23 mouse cellular contexts compared by ENCODE assay signal in the genomic region with DNA sequence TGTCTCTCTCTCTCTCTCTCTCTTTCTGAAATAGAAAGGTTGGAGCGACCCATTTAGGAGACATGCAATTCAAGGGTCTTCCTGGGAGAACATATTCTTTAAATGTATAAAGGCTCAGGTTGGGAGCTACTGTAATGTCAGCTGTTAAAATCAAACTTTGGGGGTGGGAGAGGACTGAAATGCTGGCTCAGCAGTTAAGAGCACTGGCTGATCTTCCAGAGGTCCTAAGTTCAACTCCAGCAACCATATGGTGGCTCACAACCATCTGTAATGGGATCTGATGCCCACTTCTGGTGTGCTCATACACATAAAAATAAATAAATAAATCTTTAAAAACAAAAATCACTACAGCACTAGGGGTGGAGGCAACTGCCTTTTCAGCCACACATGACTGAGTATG. TPM values are rescaled to one million over a fixed set of nuclear protein-coding genes. Genes with fewer than 3 reads are reported as not detected.
A peak's percentile ranks its signal among the peaks of the same experiment; 100 is the strongest.
DNase-seq lines count a peak whose midpoint lies in the region; ATAC-seq and TF ChIP-seq lines count a peak whose summit lies in the region.
"Had no signal": no experiment of that assay in that cellular context is flagged by ENCODE, and none has a peak within 500 bp of the region (broad histone marks: within the 10 kb centered on the region; RNA-seq: fewer than 3 reads in every experiment).

No protein-coding gene starts in this region.

- no peaks in the 10 kb centered on the region for H3K9me3 ChIP-seq in kidney, embryonic 16.5 days (ENCODE audit: low read length)
- no peaks in the 10 kb centered on the region for H3K9me3 ChIP-seq in kidney, embryonic 14.5 days (ENCODE audit: control insufficient read depth, low read length)
- no peaks in the 10 kb centered on the region for H3K9me3 ChIP-seq in intestine, embryonic 15.5 days
- H3K9me3 ChIP-seq in heart, embryonic 11.5 days (replicated peaks; ENCODE audit: control insufficient read depth, low read length) = no peaks in the 10 kb centered on the region
- H3K9me3 ChIP-seq: forebrain, embryonic 10.5 days; forebrain, embryonic 13.5 days; heart, embryonic 10.5 days; heart, embryonic 15.5 days; hindbrain, embryonic 10.5 days; hindbrain, embryonic 13.5 days had no signal

- 82% methylated on average over 1 of the region's 1 CpGs for WGBS in kidney, embryonic 16.5 days
- 86% methylated on average over 1 of the region's 1 CpGs for WGBS in kidney, embryonic 14.5 days
- 89% methylated on average over 1 of the region's 1 CpGs for WGBS in intestine, embryonic 15.5 days
- WGBS in small intestine, adult 2 months = 85% methylated on average over 1 of the region's 1 CpGs
- 62% methylated on average over 1 of the region's 1 CpGs for WGBS in heart, embryonic 11.5 days (ENCODE audit: insufficient replicate concordance)

- H3K4me2 ChIP-seq in kidney, embryonic 16.5 days (replicated peaks; ENCODE audit: low read depth, low read length) = peak overlapping the region; percentile 67
- no peak overlapping the region for H3K4me2 ChIP-seq in kidney, embryonic 14.5 days (replicated peaks; ENCODE audit: low read depth, low read length)
- peak overlapping the region; percentile 78; the same call in 1 of the 2 replicates for H3K4me2 ChIP-seq in intestine, embryonic 15.5 days (replicated peaks)
- no peak overlapping the region for H3K4me2 ChIP-seq in heart, embryonic 11.5 days
- H3K4me2 ChIP-seq: forebrain, embryonic 13.5 days; heart, embryonic 15.5 days; hindbrain, embryonic 13.5 days had no signal

- DNase-seq in cerebellum, postnatal 36 days = no peak
- DNase-seq: adrenal gland, adult 8-10 months; adrenal gland, postnatal 25 days; B cell, adult 2 months; cerebellum, adult 8-10 months; gastrocnemius, postnatal 10 days; heart, adult 18-20 months; heart, postnatal 10 days; heart, postnatal 36 days had no signal

- no peaks in the 10 kb centered on the region for H3K36me3 ChIP-seq in kidney, embryonic 16.5 days (ENCODE audit: insufficient read depth, low read length)
- no peaks in the 10 kb centered on the region for H3K36me3 ChIP-seq in kidney, embryonic 14.5 days (ENCODE audit: control insufficient read depth, insufficient read depth, low read length)
- H3K36me3 ChIP-seq in intestine, embryonic 15.5 days = no peaks in the 10 kb centered on the region
- no peaks in the 10 kb centered on the region; the same call in 1 of the 2 replicates for H3K36me3 ChIP-seq in small intestine, adult 2 months (ENCODE audit: control insufficient read depth, insufficient read depth, low read length)
- H3K36me3 ChIP-seq in heart, embryonic 11.5 days (ENCODE audit: control insufficient read depth, insufficient read depth, low read length) = no peaks in the 10 kb centered on the region
- H3K36me3 ChIP-seq: forebrain, embryonic 10.5 days; heart, embryonic 10.5 days; heart, embryonic 15.5 days; hindbrain, embryonic 10.5 days; hindbrain, embryonic 13.5 days had no signal

- peaks cover 26% of the 10 kb centered on the region for H3K4me1 ChIP-seq in kidney, embryonic 16.5 days (ENCODE audit: insufficient read depth, low read length)
- H3K4me1 ChIP-seq in kidney, embryonic 14.5 days (ENCODE audit: control insufficient read depth, insufficient read depth, low read length) = peaks cover 9% of the 10 kb centered on the region; the same call in 1 of the 2 replicates
- H3K4me1 ChIP-seq in intestine, embryonic 15.5 days (replicated peaks) = peaks cover 7% of the 10 kb centered on the region
- peaks cover 4% of the 10 kb centered on the region for H3K4me1 ChIP-seq in small intestine, adult 2 months (ENCODE audit: control insufficient read depth, insufficient read depth, insufficient read length, low read length)
- H3K4me1 ChIP-seq in heart, embryonic 11.5 days (ENCODE audit: control insufficient read depth, insufficient read depth, low read length) = peaks cover 14% of the 10 kb centered on the region

- H3K27me3 ChIP-seq in kidney, embryonic 16.5 days (ENCODE audit: insufficient read depth, low read length) = peaks cover 30% of the 10 kb centered on the region
- peaks cover 10% of the 10 kb centered on the region for H3K27me3 ChIP-seq in kidney, embryonic 14.5 days (ENCODE audit: control insufficient read depth, insufficient read depth, low read length)
- H3K27me3 ChIP-seq in intestine, embryonic 15.5 days (replicated peaks) = peaks cover 12% of the 10 kb centered on the region
- no peaks in the 10 kb centered on the region for H3K27me3 ChIP-seq in small intestine, adult 2 months (ENCODE audit: control insufficient read depth, insufficient read depth, low read length)
- H3K27me3 ChIP-seq in heart, embryonic 11.5 days (ENCODE audit: control insufficient read depth, insufficient read depth, low read length) = peaks cover 37% of the 10 kb centered on the region

- no peak overlapping the region for H3K27ac ChIP-seq in kidney, embryonic 16.5 days (ENCODE audit: low read length)
- no peak overlapping the region for H3K27ac ChIP-seq in kidney, embryonic 14.5 days (ENCODE audit: low read depth, low read length)
- no peak overlapping the region for H3K27ac ChIP-seq in intestine, embryonic 15.5 days
- peak overlapping the region; percentile 97 for H3K27ac ChIP-seq in small intestine, adult 2 months (ENCODE audit: insufficient read depth, low read depth, low read length)
- no peak overlapping the region for H3K27ac ChIP-seq in heart, embryonic 11.5 days (ENCODE audit: low read depth, low read length)
- H3K27ac ChIP-seq: forebrain, embryonic 10.5 days; forebrain, embryonic 13.5 days; heart, embryonic 10.5 days; heart, embryonic 15.5 days; hindbrain, embryonic 10.5 days; hindbrain, embryonic 13.5 days had no signal

- TF ChIP-seq POLR2A in small intestine, adult 2 months (IDR thresholded peaks at IDR 0.05; ENCODE audit: low read depth, low read length) = no peak

- no peak for TF ChIP-seq CTCF in small intestine, adult 2 months (IDR thresholded peaks at IDR 0.05; ENCODE audit: extremely low read depth, insufficient read length, insufficient replicate concordance, low read depth, low read length)

- H3K9ac ChIP-seq in kidney, embryonic 16.5 days (replicated peaks; ENCODE audit: low read length) = no peak overlapping the region
- H3K9ac ChIP-seq in kidney, embryonic 14.5 days (ENCODE audit: low read depth, low read length) = no peak overlapping the region
- no peak overlapping the region for H3K9ac ChIP-seq in intestine, embryonic 15.5 days
- H3K9ac ChIP-seq in heart, embryonic 11.5 days (ENCODE audit: low read depth, low read length) = no peak overlapping the region
- H3K9ac ChIP-seq: forebrain, embryonic 13.5 days; heart, embryonic 15.5 days; hindbrain, embryonic 13.5 days had no signal

- H3K4me3 ChIP-seq in kidney, embryonic 16.5 days (ENCODE audit: low read length) = no peak overlapping the region
- H3K4me3 ChIP-seq in kidney, embryonic 14.5 days (ENCODE audit: low read length) = no peak overlapping the region
- no peak overlapping the region for H3K4me3 ChIP-seq in intestine, embryonic 15.5 days (replicated peaks)
- no peak overlapping the region for H3K4me3 ChIP-seq in small intestine, adult 2 months (ENCODE audit: low read depth, low read length)
- H3K4me3 ChIP-seq in heart, embryonic 11.5 days (ENCODE audit: low read depth, low read length) = no peak overlapping the region
- H3K4me3 ChIP-seq: forebrain, embryonic 13.5 days; heart, embryonic 10.5 days; heart, embryonic 15.5 days; hindbrain, embryonic 13.5 days had no signal

- ATAC-seq in kidney, embryonic 16.5 days (ENCODE audit: low FRiP score, low TSS enrichment) = no peak
- ATAC-seq in kidney, embryonic 14.5 days (ENCODE audit: low FRiP score, low TSS enrichment) = no peak
- no peak for ATAC-seq in intestine, embryonic 15.5 days
- ATAC-seq in heart, embryonic 11.5 days (replicated peaks; ENCODE audit: insufficient number of reproducible peaks, low FRiP score, low TSS enrichment) = no peak
- ATAC-seq: activated CD4-positive, CD25-positive, alpha-beta regulatory T cell, adult 4 months; forebrain, embryonic 13.5 days; forebrain, embryonic 16.5 days; hindbrain, embryonic 16.5 days had no signal

RNA-seq across cellular contexts. Expression of a gene that starts 1.5 kb away (rescaled TPM):
- 22.1 and 27.5 TPM in 2 replicates for polyA plus RNA-seq in kidney, embryonic 16.5 days (2015; fragmentation: Nextera tagmentation; extraction: Ambion mirVana)
- 16.4 and 28.1 TPM in 2 replicates for polyA plus RNA-seq in kidney, embryonic 14.5 days (2014; fragmentation: Nextera tagmentation; extraction: Ambion mirVana)
- polyA plus RNA-seq in intestine, embryonic 15.5 days (2015; fragmentation: Nextera tagmentation; extraction: Ambion mirVana) = 35.9 and 37.9 TPM in 2 replicates
- 23.7 and 24.8 TPM in 2 replicates for polyA plus RNA-seq in small intestine, adult 2 months (2012; rRNA removed)
- polyA plus RNA-seq in heart, embryonic 11.5 days (2014; fragmentation: Nextera tagmentation; extraction: Ambion mirVana) = 0.28 and 0.46 TPM in 2 replicates

Comparison
In these comparisons a context has a peak if more than half of its experiments do, and no peak if none do; other contexts are left out.
1. H3K4me2 ChIP-seq: peak in kidney, embryonic 16.5 days (single experiment) and intestine, embryonic 15.5 days (single experiment); none in kidney, embryonic 14.5 days (single experiment) and heart, embryonic 11.5 days (single experiment).
2. RNA of a gene that starts 1.5 kb away (polyA plus RNA-seq): 35.9 to 37.9 TPM in intestine, embryonic 15.5 days, 16.4 to 28.1 TPM in kidney, embryonic 14.5 days, 23.7 to 24.8 TPM in small intestine, adult 2 months and 22.1 to 27.5 TPM in kidney, embryonic 16.5 days; 0.28 to 0.46 TPM in heart, embryonic 11.5 days; every median in the first group is over 10 times any median in the second.